Mouse (Mus musculus) cerebellum, adult 2 months (tissue): ENCODE results near the gene Lmbr1l. TPM values are rescaled to one million over a fixed set of nuclear protein-coding genes. Genes with fewer than 3 reads are reported as not detected.

ENCODE experiments used
- DNase-seq, 2 experiments: peaks; one replicate each; pipeline ENCODE4 v3.0.0; 2021
- H3K27ac ChIP-seq: fragments of 200-500 bp; 2 replicates; pipeline ENCODE4 v1.5.1; 2012; ENCODE audit warnings: low read length, control low read depth, inconsistent platforms; ENCODE audit not compliant: insufficient read depth
- H3K27me3 ChIP-seq: fragments of 200-500 bp; 2 replicates; pipeline ENCODE4 v1.6.1; 2012; ENCODE audit warnings: inconsistent platforms, mild to moderate bottlenecking, low read length, moderate library complexity; ENCODE audit not compliant: control insufficient read depth, insufficient read depth
- H3K4me1 ChIP-seq: fragments of 200-500 bp; 2 replicates; pipeline ENCODE4 v1.6.1; 2011; ENCODE audit warnings: low read length; ENCODE audit not compliant: control insufficient read depth, insufficient read depth
- H3K4me3 ChIP-seq: fragments of 200-500 bp; replicated peaks from 2 replicates; pipeline ENCODE3; 2011; ENCODE audit warnings: mild to moderate bottlenecking, low read depth, low read length, control low read depth; ENCODE audit not compliant: insufficient read depth
- CTCF ChIP-seq: fragments of 200-500 bp; IDR thresholded peaks from 2 replicates; pipeline ENCODE4 v1.5.1; 2011; ENCODE audit warnings: low read depth, mild to moderate bottlenecking, control low read depth, low read length, moderate library complexity, borderline replicate concordance; ENCODE audit not compliant: insufficient read depth
- POLR2A ChIP-seq: fragments of 200-500 bp; IDR thresholded peaks from 2 replicates; pipeline ENCODE4 v1.6.1; 2011; ENCODE audit warnings: low read length, control low read depth, borderline replicate concordance; ENCODE audit not compliant: insufficient read depth
- WGBS: fragments of 180-500 bp; shearing (Covaris S2); methylation state at CpG from one replicate; pipeline ENCODE4 v1.1.7; 2018; 5-methylcytosine and 5-hydroxymethylcytosine counted together
- polyA plus RNA-seq: library from polyadenylated mRNA; depleted of rRNA; stranded (reverse); fragments of >200 nt; gene quantifications from 2 replicates; pipeline ENCODE4 v1.2.3, GENCODE M21; 2012; rRNA removed

Lmbr1l gene
- polyA plus RNA-seq, 1 experiment: 37.5 TPM

DNA sequence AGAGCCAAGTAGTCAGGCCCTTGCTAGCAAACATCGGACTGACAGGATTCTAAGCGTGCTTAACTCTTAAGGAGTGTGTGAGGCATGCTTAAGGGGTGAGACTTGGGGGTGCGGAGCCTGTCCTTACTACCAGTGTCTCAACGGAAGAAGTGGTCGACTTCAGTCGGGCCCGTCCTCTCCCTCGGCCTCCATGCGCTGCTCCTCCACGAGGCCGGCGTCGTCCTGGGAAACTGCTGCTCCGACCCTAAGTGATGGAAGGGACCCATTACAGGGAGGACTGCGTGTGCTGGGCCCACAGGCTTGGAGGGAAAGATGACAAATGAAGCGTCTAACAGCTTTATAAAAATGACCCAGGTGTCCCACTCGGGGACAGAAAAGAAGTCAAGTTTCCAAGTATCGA is 57.1 kb downstream of the Lmbr1l start:
- peaks cover 11% of the 10 kb centered on the region for H3K4me1 ChIP-seq
- TF ChIP-seq CTCF (no peak), POLR2A (no peak)
- 93% methylated on average over 18 of the region's 18 CpGs for WGBS
- no peak overlapping the region for H3K27ac ChIP-seq
- DNase-seq: no peak
- H3K4me3 ChIP-seq: no peak overlapping the region
- H3K27me3 ChIP-seq: no peaks in the 10 kb centered on the region

DNA sequence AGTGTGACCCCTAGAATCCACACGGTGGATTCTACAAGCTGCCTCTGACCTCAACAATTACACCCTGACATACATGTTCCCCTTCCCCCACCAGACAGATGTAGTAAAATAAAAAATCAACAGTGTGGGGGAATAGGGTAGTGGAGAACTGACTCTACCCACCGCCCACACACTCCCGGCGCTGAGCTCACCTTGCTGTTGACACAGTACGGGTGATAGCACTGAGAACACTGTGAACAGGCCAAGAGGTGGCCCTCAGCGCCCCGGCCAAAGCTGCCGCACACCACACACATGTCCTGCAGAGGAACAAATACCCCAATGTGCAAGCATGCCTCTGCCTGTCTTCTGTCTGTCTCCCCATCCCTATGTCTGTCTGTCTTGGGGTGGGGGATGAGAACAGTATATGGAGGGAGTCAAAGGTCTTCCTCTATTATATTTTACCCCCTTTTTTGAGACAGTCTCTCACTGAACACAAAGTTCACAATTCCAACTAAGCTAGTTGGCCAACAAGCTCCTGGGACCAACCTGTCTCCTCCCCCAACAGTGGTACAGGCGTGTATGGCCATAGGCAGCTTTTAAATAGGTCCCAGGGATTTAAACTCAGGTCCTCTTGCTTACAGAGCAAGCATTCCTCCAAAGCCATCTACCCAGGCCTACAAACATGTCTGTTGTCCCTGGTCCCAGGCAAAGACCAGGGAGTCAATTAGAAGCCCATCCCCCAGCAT is 58.5 kb downstream of the Lmbr1l start:
- no peak overlapping the region for H3K27ac ChIP-seq
- TF ChIP-seq CTCF (no peak), POLR2A (no peak)
- H3K27me3 ChIP-seq: no peaks in the 10 kb centered on the region
- no peak for DNase-seq
- peaks cover 4% of the 10 kb centered on the region; the same call in 1 of the 2 replicates for H3K4me1 ChIP-seq
- no peak overlapping the region for H3K4me3 ChIP-seq
- 81% methylated on average over 9 of the region's 9 CpGs for WGBS

DNA sequence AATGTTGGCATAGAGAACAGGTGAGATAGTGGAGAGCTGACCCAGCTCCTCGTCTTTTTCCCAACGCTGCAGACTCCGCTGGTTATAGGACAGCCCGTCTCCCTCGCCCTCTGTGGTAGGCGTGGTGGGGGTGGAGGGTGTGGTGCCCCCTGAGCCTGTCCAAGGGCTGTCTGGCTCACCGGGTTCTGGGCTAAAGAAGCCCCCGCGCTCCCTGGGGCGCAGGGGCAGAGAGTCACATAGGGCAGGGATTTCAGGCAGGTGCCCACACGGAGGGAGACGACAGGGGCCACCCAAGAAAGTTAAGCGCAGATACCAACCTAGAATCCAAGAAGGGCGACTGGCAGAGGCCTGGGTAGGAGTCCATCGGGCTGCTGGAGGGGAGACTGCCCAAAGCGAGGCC is 63.8 kb downstream of the Lmbr1l start:
- Histone ChIP-seq H3K4me1 (peaks cover 42% of the 10 kb centered on the region), H3K4me3 (no peak overlapping the region), H3K27me3 (no peaks in the 10 kb centered on the region), H3K27ac (peak overlapping the region; percentile 4; the same call in 1 of the 2 replicates)
- 86% methylated on average over 16 of the region's 16 CpGs for WGBS
- TF ChIP-seq CTCF (no peak), POLR2A (no peak)
- no peak for DNase-seq

Other genes with a start within 250 kb of the Lmbr1l start
- 42.4 and 47.4 TPM in 2 replicates for gene Rnd1, start 240.8 kb downstream of the Lmbr1l start, polyA plus RNA-seq
- 4.8 TPM in 2 replicates for gene Ccdc65, start 210.0 kb downstream of the Lmbr1l start, polyA plus RNA-seq
- gene Fkbp11, start 190.0 kb downstream of the Lmbr1l start, polyA plus RNA-seq: 4.1 and 4.7 TPM in 2 replicates
- gene Arf3, start 155.0 kb downstream of the Lmbr1l start, polyA plus RNA-seq: 202 and 210 TPM in 2 replicates
- 0.15 and 0.22 TPM in 2 replicates for gene Wnt10b, start 140.1 kb downstream of the Lmbr1l start, polyA plus RNA-seq
- not detected in 2 replicates for gene Wnt1, start 128.4 kb downstream of the Lmbr1l start, polyA plus RNA-seq
- gene Ddn, start 108.7 kb downstream of the Lmbr1l start, polyA plus RNA-seq: 1.0 and 1.3 TPM in 2 replicates
- 90.3 and 93.6 TPM in 2 replicates for gene Prkag1, start 86.7 kb downstream of the Lmbr1l start, polyA plus RNA-seq
- 49.9 and 52.6 TPM in 2 replicates for gene Kmt2d, start 47.0 kb downstream of the Lmbr1l start, polyA plus RNA-seq
- 18.7 and 19.8 TPM in 2 replicates for gene Rhebl1, start 23.7 kb downstream of the Lmbr1l start, polyA plus RNA-seq
- 0.07 and 0.10 TPM in 2 replicates for gene Dhh, start 19.7 kb downstream of the Lmbr1l start, polyA plus RNA-seq
- gene Tuba1b, start 16.3 kb upstream of the Lmbr1l start, polyA plus RNA-seq: 1,352 and 1,359 TPM in 2 replicates
- gene Gm49450, start 35.3 kb upstream of the Lmbr1l start, polyA plus RNA-seq: 0.75 and 2.6 TPM in 2 replicates
- 1,294 and 1,344 TPM in 2 replicates for gene Tuba1a, start 35.5 kb upstream of the Lmbr1l start, polyA plus RNA-seq
- 6.4 and 9.0 TPM in 2 replicates for gene Tuba1c, start 111.7 kb upstream of the Lmbr1l start, polyA plus RNA-seq
- gene Prph, start 136.9 kb upstream of the Lmbr1l start, polyA plus RNA-seq: 25.7 and 37.7 TPM in 2 replicates
- 0.07 and 0.22 TPM in 2 replicates for gene Troap, start 156.3 kb upstream of the Lmbr1l start, polyA plus RNA-seq
- gene C1ql4, start 169.6 kb upstream of the Lmbr1l start, polyA plus RNA-seq: 1.3 and 1.6 TPM in 2 replicates
- gene Dnajc22, start 174.9 kb upstream of the Lmbr1l start, polyA plus RNA-seq: 0.13 TPM in 1 of 2 replicates, not detected in the other
- 26.7 and 26.9 TPM in 2 replicates for gene Spats2, start 207.7 kb upstream of the Lmbr1l start, polyA plus RNA-seq